Mouse (Mus musculus): ENCODE measurements around the gene Egln2. TPM values are rescaled to one million over a fixed set of nuclear protein-coding genes. Genes with fewer than 3 reads are reported as not detected.

Egln2 gene
- 10 to 100 TPM; 37.6 to 41.4 TPM for total RNA-seq (2023)

DNA sequence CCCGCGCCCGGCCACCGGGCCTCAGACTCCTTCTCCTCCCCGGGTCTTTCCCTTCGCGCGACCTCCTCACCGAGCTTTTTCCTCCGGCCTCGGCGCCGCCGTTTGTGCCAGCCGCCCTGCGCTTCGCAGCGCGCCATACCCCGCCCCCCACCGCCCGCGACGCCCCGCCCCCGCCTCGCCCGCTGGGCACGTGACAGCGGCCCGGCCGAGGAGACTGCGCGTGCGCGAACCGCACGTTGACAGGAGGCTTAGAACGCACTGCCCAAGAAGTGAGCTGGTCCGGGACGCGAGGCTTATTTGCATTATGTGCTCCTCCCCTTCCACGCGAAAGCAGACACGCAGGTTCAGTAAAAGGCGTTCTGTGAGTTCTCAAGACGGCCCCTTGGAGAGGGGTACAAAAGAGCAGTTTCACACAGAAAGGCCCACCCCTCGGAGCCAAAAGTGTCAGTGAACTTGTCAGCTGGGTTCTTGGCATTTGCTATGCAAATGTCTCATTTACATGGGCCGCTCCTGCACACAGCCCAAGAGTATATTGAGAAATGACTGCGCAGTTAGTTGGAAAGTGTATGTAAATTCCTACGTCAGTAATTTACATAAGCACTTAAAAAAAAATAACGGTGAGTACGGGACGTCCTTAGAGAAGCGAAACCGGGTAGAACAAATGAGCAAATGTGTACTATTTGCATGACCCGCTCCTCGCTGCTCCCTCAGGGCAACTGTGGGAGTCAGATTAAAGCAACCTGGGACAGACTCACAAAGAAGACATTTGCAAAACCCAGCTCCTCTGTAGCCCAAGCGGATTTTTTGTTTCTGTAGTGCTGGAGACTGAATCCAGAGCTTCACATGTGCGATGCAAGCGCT lies at the start of gene Egln2:
Gene Egln2 (minus strand): TSS at position 189 of the 861 bp plus-strand sequence.

DNA sequence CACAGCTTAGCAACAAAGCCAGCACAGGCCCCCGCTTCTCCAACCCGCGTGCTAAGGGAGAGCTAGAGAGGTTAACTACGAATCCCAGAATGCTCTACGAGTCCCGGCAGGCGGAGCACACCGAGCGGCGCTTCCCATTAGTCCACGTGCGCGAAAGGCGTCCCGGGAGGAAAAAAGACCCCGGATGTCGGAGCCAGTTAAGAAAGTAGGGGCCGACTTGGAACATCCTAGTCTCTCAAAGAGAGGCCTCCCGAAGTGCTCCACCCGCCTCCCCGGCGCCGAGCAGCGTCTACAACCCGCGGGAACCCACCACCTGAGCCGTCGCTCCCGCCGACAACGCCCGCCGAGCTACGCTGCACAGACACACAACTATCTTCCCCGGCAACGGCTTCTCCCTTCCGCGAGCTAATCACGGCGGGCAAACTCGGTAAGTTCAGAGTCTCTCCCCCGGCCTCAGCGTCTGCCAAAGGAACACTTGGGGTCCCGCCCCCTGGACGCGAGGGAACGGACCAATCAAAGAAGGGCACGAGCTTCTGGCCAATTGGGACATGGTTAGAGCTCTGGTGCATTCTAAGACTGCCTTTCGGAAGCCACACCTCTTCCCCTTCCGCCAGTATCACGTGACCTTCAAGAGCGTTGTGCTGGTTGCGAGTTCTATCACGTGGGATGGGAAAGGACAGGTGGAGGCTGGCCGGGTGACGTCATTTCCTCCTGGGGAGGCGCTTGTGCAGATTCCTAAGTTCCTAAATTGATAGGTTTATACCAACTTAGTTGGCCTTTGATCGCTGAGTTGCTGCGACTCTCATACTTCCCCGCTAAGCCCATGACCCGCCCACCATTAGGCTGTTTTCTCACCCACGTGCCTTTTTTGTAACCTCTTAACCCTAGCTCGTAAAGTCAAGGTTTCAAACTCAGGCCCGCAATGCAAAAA lies 29.3 kb upstream of the Egln2 start, which contains the start of the genes BC024978 and Snrpa:
Gene BC024978 (plus strand): TSS at position 101 of the 931 bp plus-strand sequence.
Gene Snrpa (minus strand): TSS at position 591 of the 931 bp plus-strand sequence.

DNA sequence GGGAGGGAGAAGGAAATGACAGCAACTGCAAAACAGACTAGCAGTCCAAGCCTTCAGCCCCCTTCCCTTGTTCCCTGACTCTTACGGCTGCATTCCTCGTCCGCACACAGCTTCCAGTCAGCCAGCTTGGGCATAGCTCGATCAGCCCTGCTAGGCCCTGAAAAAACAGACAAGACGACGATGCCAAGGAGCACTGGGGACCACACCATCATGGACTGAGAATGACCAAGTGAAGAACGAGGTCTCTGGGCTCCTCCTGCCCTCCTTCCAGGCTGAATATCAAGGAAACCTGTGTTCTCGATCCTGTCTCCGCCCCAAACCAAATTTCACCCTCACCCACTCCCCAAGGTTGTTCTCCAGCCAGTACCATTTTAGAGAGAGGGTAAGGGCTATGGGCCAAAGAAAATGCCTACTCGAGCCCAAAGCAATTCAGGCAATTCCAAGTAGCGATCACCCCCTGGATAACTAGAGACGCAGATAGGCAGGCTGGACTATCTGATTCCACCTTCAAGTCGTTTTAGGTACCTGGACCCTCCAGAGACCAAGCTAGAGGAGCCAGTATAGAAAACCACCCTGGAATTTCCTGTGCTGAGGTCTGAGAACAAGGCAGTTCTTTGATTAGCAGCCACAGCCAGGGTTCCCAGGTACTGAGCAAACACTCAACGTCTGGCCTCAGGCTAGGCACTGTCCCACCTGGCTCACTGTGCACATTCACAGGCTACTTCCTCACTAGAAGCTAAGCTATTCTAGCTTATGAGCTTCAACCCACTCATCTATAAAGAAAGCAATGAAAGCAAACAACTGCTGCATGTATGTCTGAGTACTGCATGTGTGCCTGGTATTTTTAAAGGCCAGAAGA lies 14.5 kb upstream of the Egln2 start, which contains the start of the genes Gm21983 and Mia:
Gene Gm21983 (minus strand): TSS at position 250 of the 859 bp plus-strand sequence.
Gene Mia (minus strand): TSS at position 321 of the 859 bp plus-strand sequence.

GRCm38 (mm10) chr7:27178324-27179216 lies 12.0 kb upstream of the Egln2 start, which contains the start of gene Rab4b:
Rab4b (minus strand) TSS chr7:27178896.

DNA sequence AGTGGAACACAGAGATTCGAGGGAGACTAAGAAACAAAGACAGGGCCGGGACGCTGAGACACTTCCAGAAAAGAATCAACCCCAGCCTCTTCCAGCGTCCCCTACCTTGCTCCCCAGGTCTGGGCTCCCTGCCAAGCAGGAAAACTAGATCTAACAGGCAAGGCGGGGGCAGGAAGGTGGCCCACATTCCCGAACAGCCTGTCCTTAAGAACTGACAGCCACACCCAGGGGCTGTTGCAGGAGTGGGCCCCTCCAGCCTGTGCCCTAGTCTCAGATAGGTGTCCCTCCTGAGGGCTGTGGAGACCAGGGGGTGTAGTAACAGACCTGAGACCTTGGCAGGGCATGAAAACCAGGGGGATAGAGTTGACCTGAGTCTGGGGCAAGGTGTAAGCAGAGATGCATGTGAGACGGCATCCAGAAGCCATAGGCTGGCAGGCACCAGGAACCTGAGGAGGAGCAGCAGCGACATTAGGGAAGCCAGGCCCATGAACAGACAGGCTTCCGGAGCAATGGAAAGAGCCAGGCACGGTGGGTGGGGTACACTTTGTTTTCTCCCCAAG lies 13.3 kb downstream of the Egln2 start, which contains the start of gene Cyp2t4:
Gene Cyp2t4 (plus strand): TSS at position 510 of the 560 bp plus-strand sequence.

GRCm38 (mm10) chr7:27119676-27120075 lies 46.9 kb downstream of the Egln2 start, which contains the start of gene Cyp2f2:
Cyp2f2 (plus strand) TSS chr7:27119909.

Other genes with a start within 250 kb of the Egln2 start
- gene Cyp2a22, start 227.4 kb downstream of the Egln2 start, total RNA-seq (2023) = not detected
- gene Cyp2a12, start 137.7 kb downstream of the Egln2 start, total RNA-seq (2023) = not detected
- gene Cyp2f2, start 46.9 kb downstream of the Egln2 start, total RNA-seq (2023) = not detected
- not detected for gene Cyp2t4, start 13.1 kb downstream of the Egln2 start, total RNA-seq (2023)
- 10 to 100 TPM; 84.6 to 99.7 TPM for gene Rab4b, start 12.1 kb upstream of the Egln2 start, total RNA-seq (2023)
- gene Gm21983, start 14.3 kb upstream of the Egln2 start, total RNA-seq (2023) = not detected
- not detected for gene Mia, start 14.4 kb upstream of the Egln2 start, total RNA-seq (2023)
- gene BC024978, start 29.0 kb upstream of the Egln2 start, total RNA-seq (2023) = 1 to 10 TPM; 3.6 to 3.9 TPM
- 10 to 100 TPM; 50.6 to 55.7 TPM for gene Snrpa, start 29.5 kb upstream of the Egln2 start, total RNA-seq (2023)
- 1 to 10 TPM; 8.4 to 8.9 TPM for gene Itpkc, start 61.9 kb upstream of the Egln2 start, total RNA-seq (2023)
- 10 to 100 TPM; 17.5 to 19.2 TPM for gene Coq8b, start 66.2 kb upstream of the Egln2 start, total RNA-seq (2023)
- 1 to 10 TPM; 3.7 to 3.9 TPM for gene Numbl, start 91.6 kb upstream of the Egln2 start, total RNA-seq (2023)
- gene Ltbp4, start 170.9 kb upstream of the Egln2 start, total RNA-seq (2023) = under 1 TPM in 1 of 2 experiments, not detected in 1; 0.53 TPM
- gene Shkbp1, start 189.2 kb upstream of the Egln2 start, total RNA-seq (2023) = 10 to 100 TPM; 97.3 to 98.6 TPM
- gene Gm20479, start 190.6 kb upstream of the Egln2 start, total RNA-seq (2023) = 10 to 100 TPM in 1 of 2 experiments, 1 to 10 TPM in 1; 4.6 to 10.3 TPM